Mouse (Mus musculus) T-helper 1 cell (primary cell): Measurements from ENCODE around the gene Xpr1.

Source experiments
- in situ Hi-C: fragments of 300-600 bp; cut with MboI, MseI; formaldehyde crosslinking; loops from one replicate; pipeline ENCODE4 v1.15.1; 2025; ENCODE audit warnings: high pct_unique_total_duplicates

The Xpr1 gene

DNA sequence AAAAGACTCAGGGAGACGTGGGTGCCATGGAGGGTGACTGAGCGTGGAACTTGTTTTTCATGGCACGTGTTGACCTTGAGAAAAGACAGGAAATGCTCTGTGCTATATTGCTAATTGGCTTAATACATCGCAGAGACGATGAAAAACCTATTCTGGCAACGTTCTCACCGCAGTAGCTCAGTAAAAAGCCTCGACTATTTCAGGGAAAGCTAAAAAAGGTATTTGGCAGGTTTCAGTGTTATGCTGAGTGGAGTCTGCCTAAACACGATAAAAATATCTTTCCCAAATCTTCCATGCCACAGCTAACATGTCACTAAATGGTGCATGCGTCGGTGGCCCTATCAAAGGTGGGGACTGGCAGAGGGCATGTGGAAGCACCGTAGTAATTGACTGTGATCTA, 164.1 kb downstream of the Xpr1 start:
- in situ Hi-C loops = no loop called here

DNA sequence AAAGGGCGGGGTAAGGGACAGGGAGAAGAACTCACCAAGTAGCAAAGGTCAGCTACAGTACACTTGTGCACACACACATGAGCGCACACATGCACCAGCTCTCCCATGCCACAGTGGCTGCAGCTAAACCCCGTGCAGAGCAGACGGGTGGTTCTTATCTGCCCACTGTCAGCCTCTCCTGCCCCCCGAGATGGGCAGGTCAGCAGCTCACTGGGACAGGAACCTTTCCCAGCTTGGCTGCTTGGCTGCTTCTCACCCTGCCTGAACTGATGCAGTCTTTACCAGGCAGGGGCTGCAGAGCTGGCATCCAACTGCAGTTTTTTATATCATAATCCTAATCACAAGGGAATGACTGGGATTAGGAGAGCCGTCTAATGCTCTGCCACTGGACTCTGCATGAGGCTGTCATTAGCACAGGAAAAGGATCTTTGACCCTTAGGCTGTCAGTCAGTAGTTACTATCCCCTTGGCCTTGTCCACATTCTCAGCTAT, 164.5 kb downstream of the Xpr1 start:
- in situ Hi-C loops = no loop called here

DNA sequence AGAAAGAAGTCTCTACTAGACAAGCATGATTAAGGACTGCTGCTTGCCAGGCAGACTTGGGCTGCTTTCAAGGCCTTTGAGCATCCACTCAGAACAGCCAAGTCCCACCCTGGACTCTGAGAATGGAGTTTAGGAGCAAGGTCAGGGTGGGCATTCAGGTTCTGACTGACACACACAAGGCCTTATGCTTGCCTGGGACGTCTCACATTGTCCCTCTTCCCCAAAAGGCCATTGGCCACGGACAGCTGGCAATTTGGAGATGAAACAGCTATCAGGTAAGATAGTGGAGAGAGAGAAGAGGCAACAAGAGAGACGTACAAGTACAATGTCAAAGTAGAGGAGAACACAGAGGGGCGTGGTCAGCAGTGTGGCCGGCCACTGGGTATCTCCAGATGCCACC, 165.6 kb downstream of the Xpr1 start:
- in situ Hi-C loops = no loop called here

DNA sequence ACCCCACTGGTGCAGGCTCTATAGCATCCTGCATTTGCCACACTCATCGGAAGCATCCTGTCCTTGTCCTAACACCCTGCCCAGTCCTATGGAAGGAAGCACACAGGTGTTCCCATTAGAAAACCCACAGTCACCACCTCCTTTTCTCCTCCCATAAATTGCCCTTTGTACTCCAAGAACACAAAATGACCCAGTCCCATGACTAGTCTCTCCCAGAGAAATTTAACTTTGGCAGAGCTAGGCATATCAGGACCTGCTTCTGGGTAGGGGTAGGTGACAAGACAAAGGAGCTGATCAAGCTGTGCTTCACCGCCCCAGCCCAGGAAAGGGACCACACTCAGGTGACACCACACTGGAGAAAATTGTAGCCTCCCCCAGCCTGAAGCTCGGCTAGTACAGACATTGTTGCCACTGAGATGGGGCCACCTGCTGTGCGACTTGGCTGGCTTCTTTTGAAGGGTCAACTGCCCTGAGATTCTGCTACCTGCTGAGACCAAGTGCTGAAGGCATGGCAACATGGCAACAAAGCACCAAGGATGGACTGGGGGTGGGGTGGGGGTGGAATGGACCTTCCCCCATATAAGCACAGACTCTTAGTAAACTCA, 166.6 kb downstream of the Xpr1 start:
- in situ Hi-C loops = no loop called here

DNA sequence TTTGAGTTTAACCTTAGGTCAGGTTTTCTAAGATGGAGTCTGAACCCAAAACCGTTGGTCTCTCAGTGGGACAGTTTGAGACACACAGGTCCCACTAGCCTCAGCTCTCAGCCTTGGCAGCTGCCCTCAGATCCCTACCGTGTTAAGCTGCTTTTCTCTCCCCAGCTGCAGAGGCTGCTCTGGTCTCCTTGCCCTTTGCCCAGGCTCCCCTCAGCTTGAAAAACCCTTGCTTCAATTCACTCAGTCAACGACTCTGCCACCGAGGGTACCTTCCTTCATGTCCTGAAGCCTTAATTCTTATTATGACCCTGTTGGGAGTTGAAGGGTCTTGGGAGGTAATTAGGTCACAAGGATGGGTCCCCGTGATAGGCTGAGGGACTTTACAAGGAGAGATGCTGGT, 167.3 kb downstream of the Xpr1 start:
- in situ Hi-C loops = no loop called here

DNA sequence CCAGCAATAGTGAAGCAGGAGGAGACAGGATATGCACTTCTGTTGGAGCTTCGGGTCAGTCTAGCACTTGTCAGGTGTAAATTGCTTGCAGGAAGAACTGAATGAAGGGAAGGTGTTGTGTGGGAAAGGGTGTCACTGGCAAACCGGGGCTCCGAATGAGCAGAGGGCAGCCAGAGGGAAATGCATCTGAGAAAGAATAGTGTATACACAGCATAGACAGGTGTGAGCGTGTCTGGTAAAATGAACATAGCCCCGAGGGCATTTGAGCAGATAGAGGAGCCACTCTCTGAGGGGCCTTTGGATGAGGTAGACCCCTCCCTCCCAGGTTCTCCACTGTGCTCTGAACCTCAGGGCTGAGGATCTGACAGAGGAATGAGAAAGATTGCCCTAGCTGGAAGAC, 169.2 kb downstream of the Xpr1 start:
- in situ Hi-C loops = no loop called here

DNA sequence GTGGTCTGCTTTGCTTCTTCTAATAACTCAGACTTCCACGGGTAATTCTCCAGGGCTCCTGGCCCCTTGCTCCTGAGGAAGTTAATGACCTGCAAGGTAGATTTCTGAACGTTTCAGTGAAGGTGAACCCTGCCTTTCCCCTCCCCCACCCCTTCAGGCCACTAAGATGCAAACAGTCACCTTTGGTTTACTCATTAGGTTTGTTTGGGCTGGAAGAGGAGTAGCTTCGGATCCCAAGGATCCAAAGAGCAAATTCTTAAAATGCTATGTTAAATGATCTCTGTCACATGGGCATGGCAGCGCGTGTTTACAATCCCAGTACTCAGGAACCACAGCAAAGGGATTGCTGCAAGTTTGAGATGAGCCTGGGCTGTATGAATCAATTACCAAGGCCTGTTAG, 169.8 kb downstream of the Xpr1 start:
- in situ Hi-C loops = no loop called here

DNA sequence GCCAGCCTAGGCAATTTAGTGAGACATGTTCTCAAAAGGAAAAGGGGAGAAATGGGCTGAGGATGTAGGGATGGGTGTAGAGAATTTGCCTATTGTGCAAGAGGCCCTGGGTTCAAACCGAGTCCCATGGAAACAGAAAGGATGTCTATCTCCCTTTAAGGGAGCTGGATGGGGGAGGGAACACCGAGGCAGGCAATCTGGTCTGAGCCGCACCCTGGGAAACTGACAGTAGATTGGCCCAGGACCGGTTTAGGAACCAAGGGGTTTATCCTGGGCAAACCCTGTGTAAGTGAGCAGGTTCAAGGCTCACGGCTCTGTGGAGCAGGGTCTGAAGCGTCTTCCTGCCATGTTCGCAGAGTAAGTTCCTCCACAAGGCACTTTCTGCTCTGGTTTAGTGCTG, 171.7 kb downstream of the Xpr1 start:
- in situ Hi-C loops = no loop called here

DNA sequence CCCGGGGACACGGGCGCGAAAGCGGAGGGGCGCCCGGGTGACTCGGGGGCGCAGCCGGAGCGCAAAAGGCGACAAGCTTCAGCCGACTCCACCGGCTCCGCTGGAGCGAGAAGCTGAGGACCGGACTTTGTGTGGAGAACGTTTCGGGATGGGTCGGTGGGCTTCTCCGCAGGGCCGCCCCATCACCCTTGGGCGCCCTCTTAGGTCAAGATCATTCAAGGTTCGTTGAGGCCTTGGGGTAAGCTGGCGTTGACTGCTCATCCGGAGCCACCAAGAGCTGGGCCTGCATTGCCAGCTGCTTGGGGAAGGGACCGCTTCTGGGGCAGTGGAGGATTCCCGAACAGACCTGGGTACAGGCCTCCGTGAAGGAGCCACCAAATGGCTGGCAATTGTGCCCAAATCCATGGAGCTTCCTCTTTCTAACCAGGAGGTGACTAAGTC, 172.4 kb downstream of the Xpr1 start:
- in situ Hi-C loops = no loop called here

DNA sequence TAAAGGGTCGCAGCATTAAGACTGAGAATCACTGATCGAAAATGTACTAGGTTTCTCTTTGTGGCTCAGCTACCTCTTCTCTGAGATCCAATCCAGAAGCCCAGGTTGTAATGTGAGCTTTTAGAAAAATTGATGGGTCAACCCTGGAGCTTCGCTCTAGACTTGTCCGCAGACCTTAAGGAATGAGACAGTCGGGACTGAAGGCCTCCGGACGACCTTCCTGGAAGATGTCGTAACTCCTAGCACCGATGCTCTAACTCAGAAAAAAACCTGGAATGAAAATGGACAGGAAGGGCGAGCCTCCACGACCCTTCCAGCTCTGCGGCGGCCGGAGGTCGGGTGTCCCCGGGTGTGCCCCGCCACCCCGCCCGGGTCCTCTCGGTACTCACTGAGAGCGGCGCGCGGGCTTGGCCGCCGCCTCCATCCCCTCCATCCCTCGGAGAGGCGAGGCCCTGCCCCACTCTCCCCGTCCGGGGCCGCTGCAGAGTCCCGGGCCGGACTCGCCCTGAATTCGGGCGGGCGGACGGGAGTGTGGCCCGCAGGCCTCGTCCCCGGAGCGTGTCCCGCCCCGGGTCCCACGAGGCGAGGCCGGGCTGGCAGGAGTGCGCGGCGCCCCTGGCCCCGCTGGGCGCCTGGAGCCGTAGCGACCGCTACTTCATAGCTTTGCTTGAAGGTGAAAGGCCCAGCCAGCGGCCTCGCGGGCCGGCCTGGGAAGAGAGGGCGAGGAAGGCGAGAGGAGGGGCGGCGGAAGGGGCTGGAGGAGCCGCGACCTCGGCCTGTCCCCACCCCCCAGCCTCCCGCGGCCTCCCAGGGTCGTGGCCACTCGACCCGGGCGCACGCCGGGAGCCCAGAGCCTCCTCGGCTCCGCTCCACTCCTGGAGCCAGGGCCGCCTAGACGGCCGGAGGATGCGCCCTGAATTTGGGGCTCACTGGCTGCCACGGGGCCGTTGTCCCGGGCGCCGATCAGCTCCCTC, 173.1 kb downstream of the Xpr1 start, which contains the start of gene BC034090:
BC034090 (minus strand) TSS at position 648 of the 974 bp plus-strand sequence.
- in situ Hi-C loops = no loop called here

DNA sequence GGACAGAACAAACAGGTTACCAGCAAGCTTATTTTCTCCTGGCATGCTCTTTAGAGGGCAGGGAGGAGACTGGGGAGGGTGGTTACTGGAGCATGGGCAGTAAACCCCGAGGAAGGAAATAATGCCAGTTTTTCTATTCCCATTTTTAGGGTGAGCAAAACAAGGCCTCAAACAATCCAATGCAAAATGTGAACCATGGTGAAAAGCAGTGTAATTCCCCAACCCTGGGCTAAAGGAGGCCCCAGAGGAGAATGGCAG, 174.8 kb downstream of the Xpr1 start:
- in situ Hi-C loops = no loop called here

DNA sequence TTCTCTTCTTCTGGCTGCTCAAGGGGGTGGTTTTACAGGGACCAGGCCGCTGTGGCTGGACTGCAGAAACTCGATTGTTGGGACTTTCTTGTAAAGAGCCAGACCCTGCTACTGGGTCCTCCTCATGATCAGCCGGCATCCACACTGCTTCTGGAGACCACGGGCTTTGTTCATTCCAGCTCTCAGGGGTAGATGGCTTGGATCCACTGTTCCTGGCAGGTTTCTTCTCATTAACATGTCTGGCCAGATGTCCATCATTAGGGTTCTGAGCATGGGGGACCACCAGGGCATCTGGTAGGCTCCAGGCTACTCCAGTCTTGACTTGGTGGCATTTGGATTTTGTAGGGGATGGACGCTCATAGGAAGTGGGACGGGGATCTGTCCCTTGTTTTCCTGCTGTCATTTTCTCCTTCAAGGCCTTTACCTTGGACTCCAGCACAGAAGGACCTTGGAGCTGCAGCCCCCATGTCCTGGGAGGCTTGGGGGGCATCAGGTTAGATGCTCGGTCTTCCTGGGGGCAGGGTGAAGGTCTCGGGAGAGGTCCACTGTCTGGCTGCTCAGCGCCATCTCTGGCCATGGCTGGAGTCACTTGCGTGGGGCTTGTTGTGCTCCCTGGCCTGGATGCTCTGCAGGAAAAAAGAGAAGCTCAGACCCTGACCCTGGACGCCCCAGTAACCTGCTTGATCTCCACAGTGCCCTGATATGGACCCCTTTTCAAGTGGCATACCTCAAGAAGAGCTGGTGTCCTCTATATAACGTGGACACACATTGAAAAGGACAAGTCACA, 175.3 kb downstream of the Xpr1 start:
- in situ Hi-C loops = no loop called here

DNA sequence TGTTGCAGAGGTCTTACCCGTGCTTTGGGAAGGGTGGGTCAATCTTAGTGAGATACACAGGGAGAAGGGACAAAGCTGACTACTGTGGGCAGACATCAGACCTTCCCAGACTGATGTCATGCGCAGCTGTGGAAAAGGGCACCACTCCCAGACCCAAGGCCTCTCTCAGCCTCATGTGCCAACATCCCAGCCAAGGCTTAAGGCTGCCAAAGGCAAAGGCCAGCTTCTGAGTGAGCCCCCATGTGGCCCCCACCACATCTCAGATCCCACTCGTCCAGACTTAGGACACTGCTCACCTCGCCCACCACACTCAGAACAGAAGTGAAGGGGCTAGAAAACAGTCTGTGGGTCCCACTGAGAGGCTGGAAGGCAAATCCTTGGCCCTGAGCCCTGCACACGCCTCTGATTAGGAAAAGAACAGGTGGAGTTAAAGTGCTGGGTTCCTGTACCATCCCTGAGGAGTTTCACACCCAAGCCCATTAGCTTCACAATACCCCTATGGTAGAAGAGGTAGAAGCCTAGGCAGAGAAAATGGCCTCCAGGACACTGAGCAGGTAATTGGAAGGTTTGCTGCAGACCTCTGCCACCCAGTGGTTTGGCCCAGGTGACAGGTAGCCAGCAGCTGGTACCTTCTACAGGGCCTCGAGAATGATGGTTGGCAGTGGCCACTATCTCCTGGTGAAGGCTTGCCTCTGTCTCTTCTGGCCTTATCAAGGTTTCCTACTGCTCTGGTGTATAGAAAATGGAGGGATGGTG, 177.1 kb downstream of the Xpr1 start:
- in situ Hi-C loops = no loop called here

DNA sequence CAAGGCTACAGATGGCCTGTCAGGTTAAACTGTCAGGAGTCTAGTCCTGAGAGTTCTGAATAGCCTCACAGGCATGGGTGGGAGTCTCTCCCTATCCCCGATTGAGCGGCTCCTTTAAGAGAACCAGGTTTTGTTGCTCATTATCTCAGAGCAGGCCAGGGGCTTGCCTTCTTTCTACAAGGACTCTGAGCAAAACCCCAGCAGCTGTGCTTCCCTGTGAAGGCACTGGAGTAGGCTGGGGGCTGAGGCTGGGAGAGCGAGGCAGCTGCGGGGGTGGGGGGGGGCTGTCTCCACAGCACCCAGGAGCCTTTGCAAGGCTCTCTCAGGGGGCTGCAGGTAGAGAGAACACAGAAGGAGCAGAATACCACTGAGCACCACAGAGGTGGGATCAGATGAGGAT, 178.0 kb downstream of the Xpr1 start:
- in situ Hi-C loops = no loop called here

DNA sequence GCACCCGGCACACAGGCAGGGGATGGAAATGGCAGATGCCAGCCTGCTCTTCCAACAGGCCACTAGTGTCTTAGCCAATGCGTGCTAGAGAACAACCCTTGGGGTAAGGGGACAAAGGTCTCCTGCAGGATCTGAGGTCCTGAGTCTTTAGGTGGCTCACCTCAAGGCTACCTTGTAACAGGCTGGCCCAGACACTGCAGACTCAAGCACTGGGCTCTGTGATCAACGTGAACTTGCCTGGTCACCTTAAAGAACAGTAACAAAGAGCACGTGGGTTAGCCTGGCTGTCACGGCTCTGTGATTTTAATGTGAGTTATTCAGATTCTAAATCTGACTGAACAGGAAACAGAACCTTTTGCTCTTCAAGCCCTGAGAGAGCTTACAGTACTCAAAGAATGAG, 179.1 kb downstream of the Xpr1 start:
- in situ Hi-C loops = no loop called here

DNA sequence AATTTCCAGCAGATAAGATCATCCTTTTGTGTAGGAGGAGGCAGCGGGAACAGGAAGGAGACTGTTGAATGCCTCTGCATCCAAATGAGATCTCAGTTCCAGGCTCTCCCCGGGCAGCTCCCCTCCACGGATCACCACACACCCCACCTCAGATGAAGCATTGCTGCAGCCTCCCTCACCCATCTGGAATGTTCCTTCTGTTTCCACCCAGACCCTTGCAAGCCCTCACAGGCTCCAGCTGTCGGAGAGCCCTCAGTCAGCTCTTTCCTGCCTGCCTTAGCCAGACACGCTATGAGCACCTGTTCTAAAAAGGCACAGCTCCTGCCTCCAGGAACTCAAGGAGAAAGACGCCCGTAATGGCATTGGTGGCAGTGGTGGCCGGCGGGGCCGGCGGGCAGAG, 179.8 kb downstream of the Xpr1 start:
- in situ Hi-C loops = no loop called here

DNA sequence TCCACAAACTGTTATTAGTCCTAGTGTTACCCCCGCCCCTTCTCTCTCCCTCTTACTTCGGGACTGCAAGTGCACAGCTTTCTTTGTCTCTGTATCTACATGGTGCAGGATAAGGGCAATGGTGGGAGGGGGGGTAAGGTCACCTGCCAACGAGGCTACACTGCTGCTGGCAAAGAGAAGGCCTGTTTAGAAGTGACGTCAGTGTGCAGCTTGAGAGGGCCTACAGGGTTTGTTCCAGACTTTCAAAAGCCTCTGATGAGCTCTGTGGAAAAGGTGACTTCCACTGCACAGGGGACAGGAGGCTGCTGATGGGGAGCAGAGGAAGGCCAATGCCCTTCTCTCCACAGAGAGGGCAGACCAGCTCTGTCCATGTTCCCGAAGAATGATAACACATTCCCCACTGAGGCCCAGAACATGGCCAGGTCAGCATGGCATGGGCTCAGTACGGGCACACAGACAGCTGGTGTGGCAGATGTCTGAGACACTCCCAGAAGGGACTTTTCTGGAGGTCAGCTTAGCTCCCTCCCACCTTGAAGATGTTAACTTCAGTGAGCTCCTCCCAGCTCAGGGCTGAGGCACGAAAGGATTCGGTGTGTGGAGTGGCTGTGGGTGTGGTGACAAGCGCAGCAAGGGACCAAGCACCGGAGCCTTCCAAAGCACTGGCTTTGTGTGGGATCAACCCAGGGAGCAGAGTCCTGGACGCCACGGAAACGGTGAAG, 180.8 kb downstream of the Xpr1 start:
- in situ Hi-C loops = no loop called here

DNA sequence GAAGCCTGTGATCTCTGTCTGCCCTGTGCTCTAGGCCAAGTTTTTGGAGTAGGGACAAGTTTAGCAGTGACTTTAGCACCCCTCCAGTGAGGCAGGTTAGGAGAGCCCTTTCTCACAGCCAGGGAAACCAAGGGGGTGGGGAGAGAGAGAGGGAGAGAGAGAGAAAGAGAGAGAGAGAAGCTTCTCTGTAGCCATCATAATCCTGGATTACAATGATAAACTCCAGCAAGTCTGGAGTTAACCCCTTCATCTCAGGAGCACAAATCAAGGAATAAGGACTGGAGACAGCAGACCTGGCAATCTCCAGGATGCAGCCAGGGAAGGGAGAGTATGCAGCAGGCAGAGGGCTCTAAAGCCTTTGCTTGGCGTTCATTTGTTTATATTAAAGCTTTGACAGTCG, 181.6 kb downstream of the Xpr1 start:
- in situ Hi-C loops = no loop called here

DNA sequence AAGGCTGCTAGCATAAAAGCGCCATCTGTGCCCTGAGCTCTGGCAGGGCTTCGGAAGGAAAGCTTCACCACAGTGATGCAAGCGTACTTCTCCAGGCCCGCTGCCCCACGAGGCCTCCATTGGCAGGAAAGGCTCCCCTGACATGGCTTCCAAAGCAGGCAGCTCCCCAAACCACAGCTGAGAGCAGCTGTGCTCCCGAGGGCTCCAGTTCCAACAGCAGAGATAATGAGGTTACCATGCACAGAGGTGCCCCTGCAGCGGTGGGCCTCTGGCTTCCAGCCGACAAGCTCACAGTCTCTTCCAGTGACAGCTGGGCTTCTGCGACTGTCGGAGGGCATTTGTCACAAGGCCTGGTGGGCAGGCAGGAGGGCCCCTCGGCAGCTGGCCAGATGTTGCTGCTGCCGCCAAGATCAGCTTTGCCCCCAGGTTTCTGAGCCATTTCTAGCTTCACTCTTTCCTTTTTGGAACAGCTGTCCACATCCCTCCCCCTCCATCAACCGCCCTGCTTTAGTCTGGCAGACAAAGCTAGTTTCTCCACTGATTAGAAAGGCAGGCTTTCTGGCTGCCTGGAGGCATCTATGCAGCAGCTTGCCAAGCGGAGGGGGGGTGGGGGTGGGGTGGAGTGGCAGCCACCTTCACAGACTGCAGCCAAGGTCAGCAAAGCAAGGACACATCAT, 183.1 kb downstream of the Xpr1 start:
- in situ Hi-C loops = no loop called here

DNA sequence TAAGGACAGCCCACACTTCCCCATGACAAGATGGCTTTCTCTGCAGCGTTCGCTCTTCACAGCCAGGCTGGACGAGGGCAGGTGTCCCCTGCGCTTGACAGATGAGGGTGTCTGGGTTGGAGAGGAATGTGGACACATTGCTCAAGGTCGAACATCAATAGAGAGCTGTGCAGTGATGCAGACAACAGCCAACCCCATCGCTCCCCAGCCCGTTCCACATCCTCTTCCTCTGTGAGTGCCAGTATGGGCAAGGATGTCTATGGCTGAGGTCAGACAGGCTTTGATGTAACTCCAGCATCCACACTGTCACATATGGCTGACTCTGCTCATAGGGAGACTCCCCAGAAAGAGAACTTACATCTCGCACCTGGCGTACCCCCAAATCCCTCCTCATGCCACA, 183.8 kb downstream of the Xpr1 start:
- in situ Hi-C loops = no loop called here
